Comparison of ENCODE assay signal across 26 mouse cellular contexts in the genomic region with DNA sequence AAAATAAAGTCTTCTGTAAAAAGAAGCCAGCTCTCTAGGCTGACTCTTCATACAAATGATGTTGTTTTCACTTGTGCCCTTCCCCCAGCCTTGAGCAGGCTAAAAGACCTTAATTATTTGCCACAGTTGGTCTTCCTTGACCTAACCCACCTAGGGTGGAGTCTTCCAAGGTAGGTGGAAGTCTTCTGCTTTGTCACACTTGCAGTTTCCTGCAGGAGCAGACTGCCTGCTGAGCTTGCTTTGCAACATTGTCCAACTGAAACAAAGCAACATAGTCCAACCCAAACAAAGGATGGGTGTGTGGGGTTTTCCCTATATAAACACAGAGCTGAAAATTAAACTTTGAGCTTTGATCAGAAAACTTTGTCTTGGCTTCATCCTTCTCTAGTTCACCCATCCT.
"Had no signal": no experiment of that assay in that cellular context is flagged by ENCODE, and none has a peak within 500 bp of the region (broad histone marks: within the 10 kb centered on the region; RNA-seq: fewer than 3 reads in every experiment).

No protein-coding gene starts in this region.

- H3K27ac ChIP-seq: gastrocnemius, adult 2 months; heart, embryonic 13.5 days; heart, embryonic 15.5 days; hindbrain, embryonic 13.5 days; hindbrain, embryonic 15.5 days; hindbrain, postnatal 0 days; kidney, embryonic 15.5 days; kidney, postnatal 0 days; limb, embryonic 13.5 days; limb, embryonic 15.5 days; liver, embryonic 12.5 days had no signal

- H3K27me3 ChIP-seq: heart, embryonic 13.5 days; heart, embryonic 15.5 days; hindbrain, embryonic 13.5 days; hindbrain, embryonic 15.5 days; kidney, embryonic 15.5 days; limb, embryonic 13.5 days; limb, embryonic 15.5 days; liver, embryonic 12.5 days had no signal

- DNase-seq: gastrocnemius, adult 2 months; gastrocnemius, postnatal 10 days; gastrocnemius, postnatal 25 days; heart, adult 18-20 months; heart, postnatal 14 days; heart, postnatal 36 days; kidney, adult 11 months; kidney, adult 2 months; kidney, adult 9 months; kidney, postnatal 14 days; kidney, postnatal 36 days; layer of hippocampus, adult 9-11 months; layer of hippocampus, postnatal 36 days; left cerebral cortex, postnatal 4 days had no signal

- H3K4me3 ChIP-seq: gastrocnemius, adult 2 months; heart, embryonic 13.5 days; heart, embryonic 15.5 days; hindbrain, embryonic 13.5 days; hindbrain, embryonic 15.5 days; kidney, embryonic 15.5 days; limb, embryonic 13.5 days; limb, embryonic 15.5 days; liver, embryonic 12.5 days had no signal

- H3K4me2 ChIP-seq: heart, embryonic 11.5 days; heart, embryonic 13.5 days; heart, embryonic 15.5 days; hindbrain, embryonic 13.5 days; hindbrain, embryonic 15.5 days; kidney, embryonic 15.5 days; limb, embryonic 13.5 days; limb, embryonic 15.5 days; liver, embryonic 12.5 days had no signal

- H3K9ac ChIP-seq: heart, embryonic 13.5 days; heart, embryonic 15.5 days; hindbrain, embryonic 13.5 days; hindbrain, embryonic 15.5 days; kidney, embryonic 15.5 days; limb, embryonic 13.5 days; limb, embryonic 15.5 days; liver, embryonic 12.5 days had no signal

- H3K9me3 ChIP-seq: heart, embryonic 13.5 days; heart, embryonic 15.5 days; hindbrain, embryonic 13.5 days; hindbrain, embryonic 15.5 days; kidney, embryonic 15.5 days; limb, embryonic 13.5 days; limb, embryonic 15.5 days; liver, embryonic 12.5 days had no signal

- H3K36me3 ChIP-seq: heart, embryonic 13.5 days; heart, embryonic 15.5 days; hindbrain, embryonic 13.5 days; hindbrain, embryonic 15.5 days; kidney, embryonic 15.5 days; limb, embryonic 13.5 days; limb, embryonic 15.5 days; liver, embryonic 12.5 days had no signal

- H3K4me1 ChIP-seq: heart, embryonic 13.5 days; heart, embryonic 15.5 days; hindbrain, embryonic 13.5 days; hindbrain, embryonic 15.5 days; kidney, embryonic 15.5 days; limb, embryonic 13.5 days; limb, embryonic 15.5 days; liver, embryonic 12.5 days had no signal

- ATAC-seq: hindbrain, postnatal 0 days; intestine, embryonic 16.5 days; liver, embryonic 12.5 days had no signal
